Mouse (Mus musculus) cortical plate, adult 2 months (tissue): ENCODE data around the gene Ddx20. TPM values are rescaled to one million over a fixed set of nuclear protein-coding genes. Genes with fewer than 3 reads are reported as not detected.

ENCODE experiments used
- H3K27ac ChIP-seq: fragments of 200-500 bp; 2 replicates; pipeline ENCODE4 v1.5.1; 2012; ENCODE audit warnings: low read length, control low read depth, inconsistent platforms; ENCODE audit not compliant: insufficient read depth
- H3K4me1 ChIP-seq: fragments of 200-500 bp; 2 replicates; pipeline ENCODE4 v1.6.1; 2011; ENCODE audit warnings: low read length; ENCODE audit not compliant: control insufficient read depth, insufficient read depth
- H3K4me3 ChIP-seq: fragments of 200-500 bp; 2 replicates; pipeline ENCODE4 v1.5.1; 2011; ENCODE audit warnings: mild to moderate bottlenecking, low read length, control low read depth; ENCODE audit not compliant: insufficient read depth
- CTCF ChIP-seq: fragments of 200-500 bp; IDR thresholded peaks from 2 replicates; pipeline ENCODE4 v1.5.1; 2011; ENCODE audit warnings: mild to moderate bottlenecking, control low read depth, low read length; ENCODE audit not compliant: insufficient read depth; ENCODE audit errors: extremely low read depth
- POLR2A ChIP-seq: fragments of 200-500 bp; IDR thresholded peaks from 2 replicates; pipeline ENCODE4 v1.6.1; 2011; ENCODE audit warnings: mild to moderate bottlenecking, low read length, control low read depth; ENCODE audit not compliant: insufficient read depth; ENCODE audit errors: extremely low read depth
- polyA plus RNA-seq: library from polyadenylated mRNA; depleted of rRNA; stranded (reverse); fragments of >200 nt; gene quantifications from 2 replicates; pipeline ENCODE4 v1.2.3, GENCODE M21; 2012

Gene Ddx20
- polyA plus RNA-seq, 1 experiment, result 9.1 TPM

DNA sequence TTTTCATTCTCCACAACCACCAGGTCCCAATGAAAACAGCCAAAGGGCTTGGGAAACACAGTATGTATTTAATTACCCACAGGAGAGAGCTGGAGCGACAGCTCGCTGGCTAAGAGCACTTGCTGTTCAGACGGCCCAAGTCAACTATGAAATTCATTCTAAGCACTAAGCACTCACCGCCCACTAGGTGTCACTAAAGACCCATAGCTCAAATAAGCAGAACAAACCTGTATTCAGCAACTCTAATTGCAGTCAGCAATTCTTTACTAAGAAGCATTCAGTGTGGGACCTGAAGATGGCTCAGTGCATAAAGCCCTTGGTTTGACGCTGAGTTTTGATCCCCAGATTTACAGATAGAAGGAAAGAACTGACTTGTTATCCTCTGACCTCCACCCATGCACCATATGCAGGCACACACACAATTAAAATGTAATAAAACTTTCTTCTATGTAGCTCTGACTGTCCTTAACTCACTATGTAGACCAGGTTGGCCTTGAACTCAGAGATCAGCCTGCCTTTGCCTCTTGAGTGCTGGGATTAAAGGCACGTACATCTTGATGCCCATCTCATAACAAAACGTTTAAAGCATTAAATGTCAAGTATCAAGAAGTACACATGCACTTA lies 12.7 kb downstream of the Ddx20 start:
- TF ChIP-seq CTCF (peak; percentile 65), POLR2A (no peak)
- Histone ChIP-seq H3K4me3 (no peak overlapping the region), H3K27ac (no peak overlapping the region), H3K4me1 (peaks cover 5% of the 10 kb centered on the region; the same call in 1 of the 2 replicates)

- H3K4me1 ChIP-seq, result peaks cover 5% of the 10 kb centered on the region; the same call in 1 of the 2 replicates
- TF ChIP-seq POLR2A, result no peak
- no peak for TF ChIP-seq CTCF
- H3K27ac ChIP-seq, result no peak overlapping the region
- no peak overlapping the region for H3K4me3 ChIP-seq
Measured at GRCm38 (mm10) chr3:105670801-105671200, 16.6 kb downstream of the Ddx20 start.

- Histone ChIP-seq H3K4me3 (no peak overlapping the region), H3K4me1 (peaks cover 3% of the 10 kb centered on the region; the same call in 1 of the 2 replicates), H3K27ac (no peak overlapping the region)
- TF ChIP-seq POLR2A (no peak), CTCF (no peak)
Measured at GRCm38 (mm10) chr3:105669776-105670175, 17.6 kb downstream of the Ddx20 start.

GRCm38 (mm10) chr3:105668161-105668560 lies 19.2 kb downstream of the Ddx20 start:
- Histone ChIP-seq H3K27ac (no peak overlapping the region), H3K4me3 (no peak overlapping the region), H3K4me1 (no peaks in the 10 kb centered on the region)
- TF ChIP-seq POLR2A (no peak), CTCF (0 out of 2 replicates have a peak, but pooled peaks have one; percentile 2)

DNA sequence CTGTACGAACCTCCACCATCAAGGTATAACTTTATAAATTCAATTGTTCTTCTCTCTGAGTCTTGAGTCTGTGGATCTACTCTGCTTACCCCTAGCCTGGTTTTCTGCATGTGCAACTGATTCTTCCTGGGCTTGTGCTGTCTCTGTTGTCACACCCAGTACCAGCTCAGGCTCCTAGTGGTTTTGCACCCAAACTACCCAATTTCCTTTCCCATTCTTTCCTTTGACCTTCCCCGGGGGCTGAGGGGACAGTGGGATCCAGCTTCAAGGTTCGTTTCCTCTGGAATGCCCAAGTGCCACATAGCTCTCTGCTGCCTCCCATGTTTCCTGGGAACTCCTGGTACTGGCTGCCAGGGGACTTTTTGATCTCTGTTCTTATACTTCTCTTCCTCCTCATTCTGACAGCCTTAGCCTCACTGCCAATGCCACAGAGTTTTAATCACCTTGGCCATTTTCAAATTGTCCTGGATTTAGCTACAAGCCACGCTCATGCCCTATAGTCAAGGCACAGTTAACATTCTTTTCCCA lies 20.3 kb downstream of the Ddx20 start:
- TF ChIP-seq POLR2A (no peak), CTCF (peak; percentile 32; the same call in 1 of the 2 replicates)
- H3K27ac ChIP-seq, result no peak overlapping the region

GRCm38 (mm10) chr3:105665105-105665765 lies 22.1 kb downstream of the Ddx20 start:
- Histone ChIP-seq H3K4me3 (no peak overlapping the region), H3K4me1 (no peaks in the 10 kb centered on the region), H3K27ac (no peak overlapping the region)
- TF ChIP-seq CTCF (no peak), POLR2A (no peak)

More for the DNA sequence above, 20.3 kb downstream of the Ddx20 start:
- H3K4me3 ChIP-seq, result no peak overlapping the region
- H3K4me1 ChIP-seq, result no peaks in the 10 kb centered on the region

- no peaks in the 10 kb centered on the region for H3K4me1 ChIP-seq
- no peak overlapping the region for H3K27ac ChIP-seq
- H3K4me3 ChIP-seq, result no peak overlapping the region
- TF ChIP-seq POLR2A (no peak), CTCF (no peak)
Measured at GRCm38 (mm10) chr3:105663043-105663442, 24.3 kb downstream of the Ddx20 start.

- H3K27ac ChIP-seq, result no peak overlapping the region
- no peaks in the 10 kb centered on the region for H3K4me1 ChIP-seq
- TF ChIP-seq CTCF (no peak), POLR2A (no peak)
- H3K4me3 ChIP-seq, result no peak overlapping the region
Measured at GRCm38 (mm10) chr3:105660530-105660929, 26.8 kb downstream of the Ddx20 start.

- no peaks in the 10 kb centered on the region; the same call in 1 of the 2 replicates for H3K4me1 ChIP-seq
- H3K27ac ChIP-seq, result no peak overlapping the region
- H3K4me3 ChIP-seq, result no peak overlapping the region
- TF ChIP-seq POLR2A (no peak), CTCF (no peak)
Measured at GRCm38 (mm10) chr3:105655031-105655585, 32.3 kb downstream of the Ddx20 start.
